Mouse (Mus musculus) intestine, embryonic 14.5 days (tissue): ENCODE results near the gene Tma7. TPM values are rescaled to one million over a fixed set of nuclear protein-coding genes. Genes with fewer than 3 reads are reported as not detected.

Experiments used
- ATAC-seq: fragments of 200-750 bp; cut with Nextera tagmentation; replicated peaks from 2 replicates; pipeline ENCODE4 v1.8.0; 2017; ENCODE audit warnings: low read depth, moderate number of reproducible peaks, moderate TSS enrichment, moderate library complexity; ENCODE audit not compliant: low FRiP score, low TSS enrichment
- DNase-seq: peaks from one replicate; pipeline ENCODE4 v3.0.0-alpha.2; 2018; ENCODE audit warnings: low spot score
- H3K27ac ChIP-seq: fragments of 300-500 bp; sonication (generic); 2 replicates; pipeline ENCODE4 v1.5.1; 2014; ENCODE audit warnings: low read depth, mild to moderate bottlenecking, control low read depth
- H3K27me3 ChIP-seq: fragments of 300-500 bp; sonication (generic); replicated peaks from 2 replicates; pipeline ENCODE4 v1.6.1; 2014; ENCODE audit warnings: low read length, control low read depth; ENCODE audit not compliant: control insufficient read depth, insufficient read depth
- H3K36me3 ChIP-seq: fragments of 300-500 bp; sonication (generic); 2 replicates; pipeline ENCODE4 v1.6.1; 2014; ENCODE audit warnings: low read length, control low read depth; ENCODE audit not compliant: control insufficient read depth, insufficient read depth
- H3K4me1 ChIP-seq: fragments of 300-500 bp; sonication (generic); replicated peaks from 2 replicates; pipeline ENCODE4 v1.6.1; 2014; ENCODE audit warnings: low read length, control low read depth, mixed read lengths; ENCODE audit not compliant: control insufficient read depth, insufficient read depth
- H3K4me2 ChIP-seq: fragments of 300-500 bp; sonication (generic); 2 replicates; pipeline ENCODE4 v1.6.1; 2014; ENCODE audit warnings: low read length
- H3K4me3 ChIP-seq: fragments of 300-500 bp; sonication (generic); 2 replicates; pipeline ENCODE4 v1.5.1; 2014; ENCODE audit warnings: low read depth, low read length, control low read depth, mixed read lengths
- H3K9ac ChIP-seq: fragments of 300-500 bp; sonication (generic); 2 replicates; pipeline ENCODE4 v1.6.1; 2014; ENCODE audit warnings: mild to moderate bottlenecking, low read length
- H3K9me3 ChIP-seq: fragments of 300-500 bp; sonication (generic); 2 replicates; pipeline ENCODE4 v1.6.1; 2016; ENCODE audit warnings: low read length, control low read depth; ENCODE audit not compliant: control insufficient read depth
- WGBS: fragments of 180-500 bp; shearing (Covaris S2); extraction: QIAGEN DNeasy Blood & Tissue Kit; methylation state at CpG from one replicate; pipeline ENCODE4 v1.1.7; 2014; 5-methylcytosine and 5-hydroxymethylcytosine counted together
- polyA plus RNA-seq: library from polyadenylated mRNA; unstranded; fragments of >200 nt; fragmentation: Nextera tagmentation; extraction: Ambion mirVana; gene quantifications from 2 replicates; pipeline ENCODE4 v1.2.1, GENCODE M21; 2014

The Tma7 gene
- polyA plus RNA-seq, 1 experiment from 2014 or later: 682 TPM

DNA sequence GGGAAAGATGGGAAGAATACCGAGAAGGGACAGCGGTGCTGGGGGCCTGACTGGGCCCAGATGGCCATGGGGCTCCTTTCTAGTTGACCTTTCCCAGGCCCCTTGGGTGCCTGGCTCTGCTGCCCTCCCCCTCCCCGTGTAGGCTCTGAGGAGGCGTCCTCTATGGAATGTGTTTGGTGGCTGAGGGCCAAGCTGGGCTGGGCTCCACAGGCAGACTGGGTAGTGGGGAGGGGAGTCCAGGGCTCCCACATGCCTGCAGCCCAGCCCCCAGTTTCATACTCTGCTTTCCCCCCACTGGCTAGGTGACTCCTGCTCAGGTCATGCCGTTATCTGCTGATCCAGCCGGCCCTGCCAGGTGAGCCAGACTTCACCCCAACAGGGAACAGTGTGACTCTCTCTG is 16.6 kb upstream of the Tma7 start:
- Histone ChIP-seq H3K27ac (peak overlapping the region; percentile 100), H3K27me3 (no peaks in the 10 kb centered on the region), H3K4me3 (no peak overlapping the region), H3K9me3 (no peaks in the 10 kb centered on the region), H3K36me3 (peaks cover 35% of the 10 kb centered on the region), H3K9ac (peak overlapping the region; percentile 18; the same call in 1 of the 2 replicates), H3K4me1 (peaks cover 41% of the 10 kb centered on the region), H3K4me2 (peak overlapping the region; percentile 75)
- ATAC-seq: no peak
- DNase-seq: no peak
- WGBS: 27% methylated on average over 5 of the region's 6 CpGs

DNA sequence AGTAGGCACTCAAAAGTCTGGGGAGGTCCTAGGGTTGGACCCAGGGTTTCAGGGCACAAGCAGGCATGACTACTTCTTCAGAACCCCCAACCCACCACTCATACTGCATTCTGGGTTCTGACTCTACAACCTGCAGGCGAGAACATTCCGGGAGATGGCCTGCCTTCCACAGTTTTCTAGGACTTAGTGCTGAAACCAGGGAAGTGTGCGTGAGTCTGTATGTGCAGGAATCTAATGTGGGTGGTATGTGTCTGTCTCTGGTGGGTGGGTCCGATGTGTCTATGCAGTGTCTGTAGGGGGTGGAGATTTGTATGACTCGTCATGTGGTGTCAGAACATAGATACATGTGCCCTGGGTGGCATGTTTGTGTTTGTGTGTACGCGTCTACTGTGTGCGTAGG is 16.0 kb upstream of the Tma7 start:
- H3K27me3 ChIP-seq: no peaks in the 10 kb centered on the region
- H3K36me3 ChIP-seq: peaks cover 29% of the 10 kb centered on the region
- DNase-seq (no peak), ATAC-seq (no peak)
- H3K4me2 ChIP-seq: peak overlapping the region; percentile 75
- 73% methylated on average over 8 of the region's 8 CpGs for WGBS
- peaks cover 45% of the 10 kb centered on the region for H3K4me1 ChIP-seq
- no peaks in the 10 kb centered on the region for H3K9me3 ChIP-seq
- no peak overlapping the region for H3K4me3 ChIP-seq
- peak overlapping the region; percentile 100 for H3K27ac ChIP-seq
- H3K9ac ChIP-seq: no peak overlapping the region

DNA sequence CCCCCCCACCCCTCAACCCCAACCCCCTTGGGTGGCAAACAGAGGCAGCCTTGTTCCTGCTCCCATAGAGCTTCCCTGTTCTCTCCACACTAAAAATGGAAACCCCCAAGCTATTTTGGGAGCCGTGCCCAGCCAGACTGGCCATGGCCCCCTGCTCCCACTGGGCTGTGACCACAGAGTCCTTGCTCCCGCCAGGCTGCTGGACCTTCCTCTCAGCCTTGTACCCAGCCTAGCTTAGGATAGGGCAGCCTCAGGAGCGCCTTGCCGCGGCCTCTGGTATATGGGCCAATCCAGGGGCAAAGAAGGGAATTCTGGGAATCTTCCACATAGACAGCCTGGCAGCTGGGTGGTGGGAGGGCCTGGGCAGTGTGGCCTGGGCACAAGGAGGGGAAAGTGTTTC is 15.4 kb upstream of the Tma7 start:
- ATAC-seq (no peak), DNase-seq (no peak)
- no peak overlapping the region for H3K4me3 ChIP-seq
- no peaks in the 10 kb centered on the region for H3K9me3 ChIP-seq
- no peaks in the 10 kb centered on the region for H3K27me3 ChIP-seq
- 53% methylated on average over 5 of the region's 5 CpGs for WGBS
- peak overlapping the region; percentile 75 for H3K4me2 ChIP-seq
- no peak overlapping the region for H3K9ac ChIP-seq
- peaks cover 51% of the 10 kb centered on the region for H3K4me1 ChIP-seq
- peak overlapping the region; percentile 100 for H3K27ac ChIP-seq
- peaks cover 24% of the 10 kb centered on the region; the same call in 1 of the 2 replicates for H3K36me3 ChIP-seq

DNA sequence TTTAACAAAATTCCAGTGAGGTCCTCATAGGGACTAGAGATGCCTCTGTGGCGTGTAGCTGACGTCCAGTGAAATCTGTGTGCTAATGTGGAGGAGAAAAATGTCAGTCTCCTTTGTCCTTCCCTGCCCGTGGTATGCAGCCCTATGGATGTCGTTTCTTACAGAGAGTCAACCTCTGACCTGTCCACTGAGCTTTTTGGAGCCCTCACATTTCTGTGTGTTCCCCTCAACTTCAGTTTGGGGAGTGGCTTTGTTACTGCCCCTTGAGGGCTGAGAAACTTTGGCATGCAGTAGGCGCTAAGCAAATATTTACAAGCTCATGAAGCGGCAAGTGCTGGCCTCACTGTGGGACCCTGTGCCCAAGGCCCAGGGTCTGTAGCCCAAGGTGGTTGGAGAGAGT is 14.9 kb upstream of the Tma7 start:
- H3K27me3 ChIP-seq: no peaks in the 10 kb centered on the region
- peak overlapping the region; percentile 75 for H3K4me2 ChIP-seq
- H3K9me3 ChIP-seq: no peaks in the 10 kb centered on the region
- no peak for ATAC-seq
- DNase-seq: no peak
- H3K4me3 ChIP-seq: peak overlapping the region; percentile 74
- peaks cover 21% of the 10 kb centered on the region for H3K36me3 ChIP-seq
- H3K9ac ChIP-seq: peak overlapping the region; percentile 95
- peaks cover 51% of the 10 kb centered on the region for H3K4me1 ChIP-seq
- peak overlapping the region; percentile 100 for H3K27ac ChIP-seq
- 23% methylated on average over 6 of the region's 6 CpGs for WGBS

DNA sequence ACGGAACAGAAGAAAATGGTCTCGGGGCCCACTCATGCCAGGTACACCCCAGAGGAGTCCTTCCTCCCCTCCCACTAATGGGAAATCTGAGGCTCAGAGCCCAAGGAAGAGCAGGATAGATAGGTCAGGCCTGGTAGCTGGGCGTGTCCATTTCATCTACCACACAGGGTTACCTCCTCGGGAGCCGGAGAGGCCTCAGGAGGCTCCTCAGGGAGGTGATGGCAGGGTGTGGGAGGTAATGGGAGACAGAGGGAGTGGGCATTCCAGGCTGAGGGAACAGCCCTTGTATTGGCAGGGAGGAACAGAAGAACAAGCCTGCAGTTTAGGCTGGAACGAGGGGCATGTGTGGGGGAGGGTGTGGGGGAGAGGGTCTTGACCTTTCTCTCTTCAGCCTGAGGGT is 14.5 kb upstream of the Tma7 start:
- no peaks in the 10 kb centered on the region for H3K27me3 ChIP-seq
- 20% methylated on average over 6 of the region's 6 CpGs for WGBS
- peak overlapping the region; percentile 74 for H3K4me3 ChIP-seq
- ATAC-seq (no peak), DNase-seq (no peak)
- H3K36me3 ChIP-seq: peaks cover 22% of the 10 kb centered on the region
- H3K4me2 ChIP-seq: peak overlapping the region; percentile 75
- H3K4me1 ChIP-seq: peaks cover 51% of the 10 kb centered on the region
- H3K9ac ChIP-seq: peak overlapping the region; percentile 95
- H3K27ac ChIP-seq: peak overlapping the region; percentile 100
- no peaks in the 10 kb centered on the region for H3K9me3 ChIP-seq

DNA sequence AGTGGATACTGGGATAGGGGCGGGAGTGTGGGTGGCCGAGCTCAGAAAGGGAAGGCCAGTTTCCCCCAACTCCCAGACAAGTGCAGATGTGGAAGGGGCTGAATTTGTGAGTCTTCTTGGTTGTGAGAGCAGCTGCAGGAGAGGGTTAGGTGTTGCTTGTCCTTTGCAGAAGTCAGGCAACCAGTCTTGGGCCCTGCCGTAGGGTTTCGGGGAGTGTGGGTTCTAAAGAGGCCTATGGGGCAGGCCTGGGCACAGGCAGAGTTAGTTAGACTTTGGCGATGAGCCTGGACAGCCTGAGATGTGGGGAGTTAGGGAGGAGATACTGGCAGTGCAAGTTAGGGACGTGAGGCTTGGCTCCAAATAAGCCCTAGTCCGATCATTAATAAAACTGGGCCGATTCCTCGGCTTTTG is 13.9 kb upstream of the Tma7 start:
- Histone ChIP-seq H3K9ac (peak overlapping the region; percentile 95), H3K4me2 (peak overlapping the region; percentile 75), H3K36me3 (peaks cover 25% of the 10 kb centered on the region), H3K4me3 (peak overlapping the region; percentile 74), H3K27me3 (no peaks in the 10 kb centered on the region), H3K9me3 (no peaks in the 10 kb centered on the region), H3K4me1 (peaks cover 51% of the 10 kb centered on the region), H3K27ac (peak overlapping the region; percentile 100)
- DNase-seq: no peak
- 16% methylated on average over 9 of the region's 9 CpGs for WGBS
- no peak for ATAC-seq

DNA sequence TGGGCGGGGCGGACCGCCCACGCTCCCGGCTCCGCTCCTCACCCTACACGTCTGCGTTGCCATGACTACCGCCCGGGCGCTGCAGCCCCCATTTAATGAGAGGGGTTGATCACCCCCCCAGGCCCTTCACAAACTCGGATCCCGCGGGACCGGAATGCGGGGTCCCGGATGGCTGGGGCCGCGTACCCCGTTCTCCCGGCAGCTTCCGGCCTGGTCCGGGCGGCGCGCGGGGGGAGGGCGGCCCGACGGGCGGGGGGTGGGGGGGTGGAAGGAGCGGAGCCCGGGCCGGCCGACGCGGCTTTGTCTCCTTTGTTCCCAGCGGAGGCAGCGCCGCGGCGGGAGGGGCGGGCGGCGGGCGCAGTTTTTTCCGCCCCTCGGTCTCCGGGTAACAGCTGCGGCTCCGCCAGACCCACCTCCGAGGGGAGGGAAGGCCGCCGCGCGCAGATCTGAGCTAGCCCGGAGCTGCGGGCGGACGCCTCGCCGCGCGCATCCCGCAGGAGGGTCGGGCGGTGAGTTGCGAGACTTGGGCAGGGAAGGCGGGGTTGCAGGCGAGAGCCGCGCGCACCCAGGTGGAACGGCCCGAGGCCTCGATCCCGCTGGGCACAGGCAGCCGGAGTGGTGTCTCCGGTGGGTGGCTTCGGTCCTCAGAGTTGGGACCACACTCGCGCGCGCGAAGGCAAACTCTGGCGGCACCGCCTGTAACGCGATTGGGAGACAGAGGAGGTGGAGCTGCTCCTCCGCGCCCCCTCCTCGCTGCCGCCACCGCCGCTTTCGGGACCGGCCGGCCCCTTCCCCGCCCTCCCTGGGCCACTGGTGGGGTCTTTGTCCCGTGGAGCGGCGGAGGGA is 13.0 kb upstream of the Tma7 start, which contains the start of gene Plxnb1:
TSS of gene Plxnb1 (plus strand) at position 253 of the 846 bp plus-strand sequence.
- Histone ChIP-seq H3K9ac (peak within 1 kb of the TSS; percentile 95), H3K4me2 (peak within 1 kb of the TSS; percentile 75), H3K27ac (peak within 1 kb of the TSS; percentile 100), H3K36me3 (peaks cover 23% of the 10 kb centered on the region), H3K9me3 (no peaks in the 10 kb centered on the region), H3K4me3 (peak within 1 kb of the TSS; percentile 74), H3K27me3 (no peaks in the 10 kb centered on the region), H3K4me1 (peaks cover 51% of the 10 kb centered on the region)
- DNase-seq (peak; percentile 91), ATAC-seq (peak; percentile 69)
- WGBS: under 1% methylated on average over 87 of the region's 102 CpGs

DNA sequence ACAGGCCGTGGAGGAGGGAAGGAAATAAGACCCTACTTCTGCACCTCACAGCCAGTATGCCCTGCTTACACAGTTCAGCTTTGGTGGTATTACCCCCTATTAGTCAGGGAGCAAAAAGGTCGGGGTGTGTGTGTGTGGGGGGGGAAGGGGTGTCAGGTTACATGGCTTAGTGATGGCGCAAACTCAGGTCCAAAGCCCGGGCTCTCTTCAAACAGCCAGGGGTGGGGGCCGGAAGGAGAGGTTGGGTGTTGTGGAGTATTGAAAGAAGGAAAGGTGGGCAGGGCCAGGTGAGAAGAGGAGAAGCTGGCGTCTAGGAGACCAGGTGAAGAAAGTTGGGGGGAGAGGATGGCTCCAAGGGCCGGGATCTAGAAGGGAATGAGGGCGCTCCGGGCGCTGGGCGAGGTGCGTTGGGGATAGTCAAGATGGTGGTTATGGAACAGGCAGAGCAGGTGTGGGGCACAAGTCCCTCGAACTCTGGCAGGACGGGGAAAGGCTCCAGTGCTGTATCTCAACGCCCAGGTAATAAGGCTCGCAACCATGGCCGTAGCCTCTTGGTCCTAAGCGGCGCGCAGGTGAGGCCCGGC is 12.3 kb upstream of the Tma7 start:
- Histone ChIP-seq H3K27ac (peak overlapping the region; percentile 100), H3K4me3 (peak overlapping the region; percentile 74), H3K4me2 (peak overlapping the region; percentile 75), H3K4me1 (peaks cover 51% of the 10 kb centered on the region), H3K36me3 (peaks cover 22% of the 10 kb centered on the region; the same call in 1 of the 2 replicates), H3K9me3 (no peaks in the 10 kb centered on the region), H3K9ac (peak overlapping the region; percentile 95), H3K27me3 (no peaks in the 10 kb centered on the region)
- ATAC-seq (peak; percentile 45), DNase-seq (no peak)
- 1% methylated on average over 21 of the region's 21 CpGs for WGBS
